Mouse (Mus musculus) CH12.LX (cell line): ENCODE results near the gene Notch3. TPM values are rescaled to one million over a fixed set of nuclear protein-coding genes. Genes with fewer than 3 reads are reported as not detected.
A peak's percentile ranks its signal among the peaks of the same experiment; 100 is the strongest.
"Not testable (repeated sequence)": the region's sequence is repeated elsewhere in the genome, so short reads cannot be mapped to it uniquely, and the experiment has no call there.

Experiments
- DNase-seq: peaks from one replicate; pipeline ENCODE4 v3.0.0-alpha.2; 2013; ENCODE audit errors: extremely low read depth
- H3K27ac ChIP-seq: 2 replicates; pipeline ENCODE4 v1.5.1; 2012; ENCODE audit warnings: low read depth, mild to moderate bottlenecking, control low read depth, moderate library complexity; ENCODE audit not compliant: insufficient read depth
- H3K27me3 ChIP-seq: replicated peaks from 2 replicates; pipeline ENCODE3; 2012; ENCODE audit warnings: inconsistent platforms
- H3K36me3 ChIP-seq, 2 experiments: replicated peaks in 1 of 2; 2 replicates each; pipeline versions ENCODE3 to v1.6.1; 2012; ENCODE audit warnings: inconsistent platforms in 1 of 2, low read length in 1 of 2, mild to moderate bottlenecking in 1 of 2, mixed read lengths in 1 of 2, moderate library complexity in 1 of 2; ENCODE audit not compliant: control insufficient read depth in 1 of 2, insufficient read depth in 1 of 2
- H3K4me1 ChIP-seq, 2 experiments: 2 replicates each; pipeline ENCODE4 v1.6.1; 2012; ENCODE audit warnings: inconsistent platforms in 1 of 2, moderate library complexity in 1 of 2; ENCODE audit not compliant: insufficient read depth in 2 of 2, control insufficient read depth in 1 of 2
- H3K4me2 ChIP-seq: 2 replicates; pipeline ENCODE4 v1.6.1; 2012; ENCODE audit warnings: low read depth, mild to moderate bottlenecking, control low read depth; ENCODE audit not compliant: poor library complexity, insufficient read depth, severe bottlenecking
- H3K4me3 ChIP-seq, 3 experiments: fragments of 150-350 bp in 1 of 3; sonication (generic) in 1 of 3; replicated peaks in 1 of 3; 2 replicates each; pipeline versions ENCODE3 to v1.5.1; 2011 to 2012; ENCODE audit warnings: low read depth in 2 of 3, low read length in 2 of 3, mild to moderate bottlenecking in 2 of 3, moderate library complexity in 2 of 3, control low read depth in 1 of 3, improper control_type of control experiment in 1 of 3, inconsistent platforms in 1 of 3, mixed read lengths in 1 of 3; ENCODE audit not compliant: poor library complexity in 1 of 3
- H3K79me2 ChIP-seq: replicated peaks from 2 replicates; pipeline ENCODE4 v1.6.1; 2012; ENCODE audit warnings: mild to moderate bottlenecking, moderate library complexity; ENCODE audit not compliant: control insufficient read depth, poor library complexity, insufficient read depth, severe bottlenecking; ENCODE audit errors: extremely low read depth
- H3K9ac ChIP-seq: 2 replicates; pipeline ENCODE4 v1.6.1; 2012; ENCODE audit warnings: low read depth, mild to moderate bottlenecking, control low read depth, moderate library complexity; ENCODE audit not compliant: insufficient read depth
- H3K9me3 ChIP-seq: replicated peaks from 2 replicates; pipeline ENCODE3; 2012; ENCODE audit warnings: low read length, inconsistent platforms, mixed read lengths
- BHLHE40 ChIP-seq: IDR thresholded peaks from 2 replicates; pipeline ENCODE4 v1.6.1; 2011; ENCODE audit warnings: mild to moderate bottlenecking, low read depth, low read length, improper control_type of control experiment
- JUN ChIP-seq: IDR thresholded peaks from 2 replicates; pipeline ENCODE4 v1.6.1; 2011; ENCODE audit warnings: low read depth, mild to moderate bottlenecking, low read length, improper control_type of control experiment, moderate library complexity; ENCODE audit not compliant: insufficient read depth
- MAX ChIP-seq: IDR thresholded peaks from 2 replicates; pipeline ENCODE4 v1.6.1; 2011; ENCODE audit warnings: low read length, improper control_type of control experiment
- NRF1 ChIP-seq: IDR thresholded peaks from 2 replicates; pipeline ENCODE4 v1.6.1; 2014; ENCODE audit warnings: low read depth, mild to moderate bottlenecking, inconsistent platforms, low read length, improper control_type of control experiment, moderate library complexity
- SIN3A ChIP-seq: IDR thresholded peaks from 2 replicates; pipeline ENCODE4 v1.6.1; 2012; ENCODE audit warnings: low read length, improper control_type of control experiment, inconsistent platforms
- TBP ChIP-seq: conservative IDR thresholded peaks from 2 replicates; pipeline ENCODE4 v1.6.1; 2011; ENCODE audit warnings: low read depth, low read length, improper control_type of control experiment
- ZC3H11A ChIP-seq: IDR thresholded peaks from 2 replicates; pipeline ENCODE4 v1.6.1; 2012; ENCODE audit warnings: low read depth, mild to moderate bottlenecking, inconsistent platforms, low read length, improper control_type of control experiment
- dilution Hi-C: fragments of 300-500 bp; cut with MboI; formaldehyde crosslinking; loops from 2 replicates; pipeline ENCODE4 v1.14.3; 2020; ENCODE audit warnings: low sequenced_read_pairs; ENCODE audit not compliant: extremely low pct_unique_long_range_greater_than_20kb, extremely low pct_ligation_motif_present
- in situ Hi-C: fragments of 300-500 bp; cut with MboI; formaldehyde crosslinking; loops from 3 replicates; pipeline ENCODE4 v1.14.3; 2019; ENCODE audit warnings: low sequenced_read_pairs, low pct_ligation_motif_present, low pct_unique_long_range_greater_than_20kb, mixed read lengths
- polyA plus RNA-seq: library from polyadenylated mRNA; unstranded; fragments of >175 nt; gene quantifications from 2 replicates; pipeline ENCODE4 v1.2.1, GENCODE M21; 2012; ENCODE audit warnings: low read depth; ENCODE audit not compliant: insufficient read length
- total RNA-seq, 2 experiments: library from RNA; depleted of rRNA; stranded (reverse); fragments of 300-350 nt in 1 of 2; fragments of >200 nt in 1 of 2; gene quantifications; 2 replicates each; pipeline ENCODE4 v1.2.3; 2012 to 2014

Gene Notch3
- total and polyA plus RNA-seq, 3 experiments, result 0.17 TPM; not detected in 2

DNA sequence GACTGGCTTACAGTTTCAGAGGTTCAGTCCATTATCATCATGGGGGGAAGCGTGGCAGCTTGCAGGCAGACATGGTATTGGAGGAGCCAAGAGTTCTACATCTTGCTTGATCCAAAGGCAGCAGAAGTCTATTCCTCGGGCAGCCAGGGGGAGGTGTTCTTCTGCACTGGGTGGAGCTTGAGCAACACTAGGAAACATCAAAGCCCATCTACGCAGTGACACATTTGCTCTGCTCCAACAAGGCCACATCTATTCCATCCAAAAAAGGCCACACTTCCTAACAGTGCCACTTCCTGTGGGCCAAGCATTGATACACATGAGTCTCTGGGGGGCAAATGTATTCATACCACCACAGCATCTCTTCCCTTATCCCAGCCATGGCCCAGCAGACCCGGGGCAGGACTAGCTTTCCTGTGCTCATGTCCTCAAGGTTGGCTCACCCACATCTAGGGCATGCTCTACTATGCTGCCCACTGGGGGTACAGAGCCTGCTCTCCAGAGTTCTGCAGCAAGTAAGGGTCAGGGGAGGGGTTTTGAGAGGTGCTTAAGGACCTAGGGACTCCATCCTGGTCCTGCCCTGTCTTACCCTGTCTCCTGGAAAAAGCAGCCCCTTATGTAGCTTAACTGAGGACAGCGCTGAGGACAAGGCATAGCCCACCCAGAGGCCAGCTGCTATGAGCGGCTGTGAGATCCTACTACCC lies 49.9 kb downstream of the Notch3 start:
- no peak for DNase-seq
- no peaks in the 10 kb centered on the region for H3K9me3 ChIP-seq
- H3K4me1 ChIP-seq, result peaks cover 0 to 7% of the 10 kb centered on the region in 2 experiments; a peak in 2 of 4 replicates
- no peak overlapping the region for H3K4me3 ChIP-seq
- H3K79me2 ChIP-seq, result no peaks in the 10 kb centered on the region
- H3K36me3 ChIP-seq, result no peaks in the 10 kb centered on the region
- in situ Hi-C loops, result no loop called here
- H3K27me3 ChIP-seq, result peaks cover 8% of the 10 kb centered on the region
- no peak overlapping the region for H3K9ac ChIP-seq
- dilution Hi-C loops, result no loop called here
- no peak overlapping the region for H3K27ac ChIP-seq
- TF ChIP-seq JUN (no peak), BHLHE40 (no peak), ZC3H11A (no peak), MAX (no peak), TBP (no peak)
- no peak overlapping the region for H3K4me2 ChIP-seq

DNA sequence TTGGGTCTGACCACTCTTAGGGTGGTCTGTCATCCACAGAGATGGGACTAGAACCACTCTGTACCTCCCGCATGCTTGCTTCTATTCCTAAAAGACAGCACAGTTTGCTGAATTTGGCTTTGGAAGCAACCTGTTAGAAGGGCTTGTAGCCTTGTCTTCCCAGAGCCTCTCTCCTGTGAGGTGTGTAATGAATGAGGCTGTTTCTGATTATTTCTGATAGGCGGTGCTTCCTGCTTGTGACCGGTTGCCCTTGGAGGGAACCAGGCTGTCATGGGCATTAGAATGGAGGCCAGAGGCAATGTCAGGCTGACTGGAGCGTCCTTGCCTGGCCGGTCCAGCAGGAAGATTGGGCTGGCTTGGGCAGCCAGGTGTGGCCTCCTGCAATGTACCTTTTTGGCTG lies 52.2 kb downstream of the Notch3 start:
- H3K27ac ChIP-seq, H3K4me2 ChIP-seq, H3K4me3 ChIP-seq, dilution Hi-C loops, H3K9me3 ChIP-seq, H3K4me1 ChIP-seq, H3K9ac ChIP-seq, DNase-seq, H3K79me2 ChIP-seq, H3K36me3 ChIP-seq, in situ Hi-C loops: not testable (repeated sequence)
- H3K27me3 ChIP-seq, result peaks cover 19% of the 10 kb centered on the region

DNA sequence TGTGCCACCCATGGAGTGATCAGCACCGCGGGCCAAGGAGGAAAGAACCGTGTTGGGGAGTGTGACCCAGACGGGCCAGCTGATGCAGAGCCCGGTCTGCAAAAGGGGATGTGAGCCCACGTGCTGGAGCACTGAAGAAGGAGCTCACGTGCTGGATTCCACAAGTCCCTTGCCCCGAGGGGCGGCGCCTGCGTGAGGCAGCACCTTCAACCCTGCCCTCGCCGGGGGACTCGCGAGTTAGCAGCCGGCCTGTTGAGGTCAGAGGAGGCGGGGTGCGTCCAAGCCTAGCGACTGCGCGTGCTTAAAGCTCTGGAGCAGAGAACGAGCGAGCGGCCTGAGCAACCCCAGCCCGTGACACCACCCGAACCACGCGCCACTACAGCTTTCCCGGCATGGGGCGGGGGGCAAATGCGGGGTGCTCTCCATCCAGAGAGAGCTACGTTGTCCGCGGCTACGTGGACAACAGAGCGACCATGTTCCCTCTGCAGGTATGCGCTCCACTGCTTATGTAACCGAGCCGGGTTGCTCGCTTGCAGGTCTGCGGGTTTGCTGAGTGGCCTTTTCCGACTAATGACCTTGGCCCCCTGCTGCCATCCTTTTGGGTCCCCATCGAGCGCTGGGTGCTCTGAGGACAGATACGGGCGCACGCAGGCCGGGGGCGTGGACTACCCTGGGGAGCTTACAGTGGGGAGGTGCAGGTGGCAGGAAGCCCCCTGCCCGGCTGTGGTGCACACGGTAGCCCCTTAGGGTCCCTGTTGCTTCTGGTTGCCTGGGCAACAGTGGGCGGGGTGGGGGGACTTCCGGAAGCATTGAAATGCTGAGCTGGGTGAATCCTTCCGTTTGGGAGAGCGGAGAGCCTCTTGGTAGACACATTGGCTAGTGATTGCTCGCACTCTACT lies 52.9 kb downstream of the Notch3 start:
- no peak overlapping the region for H3K27ac ChIP-seq
- H3K4me1 ChIP-seq, result peaks cover 7 to 11% of the 10 kb centered on the region in 2 experiments
- no peaks in the 10 kb centered on the region for H3K9me3 ChIP-seq
- no peak overlapping the region for H3K4me3 ChIP-seq
- H3K36me3 ChIP-seq, result no peaks in the 10 kb centered on the region
- H3K27me3 ChIP-seq, result peaks cover 19% of the 10 kb centered on the region
- dilution Hi-C loops, result no loop called here
- H3K9ac ChIP-seq, result no peak overlapping the region
- no peak for DNase-seq
- H3K4me2 ChIP-seq, result no peak overlapping the region
- in situ Hi-C loops, result no loop called here
- TF ChIP-seq SIN3A, result no peak
- no peak for TF ChIP-seq NRF1
- TF ChIP-seq BHLHE40, result peak; percentile 16; the same call in 1 of the 2 replicates
- no peaks in the 10 kb centered on the region for H3K79me2 ChIP-seq
